In the genomic region with DNA sequence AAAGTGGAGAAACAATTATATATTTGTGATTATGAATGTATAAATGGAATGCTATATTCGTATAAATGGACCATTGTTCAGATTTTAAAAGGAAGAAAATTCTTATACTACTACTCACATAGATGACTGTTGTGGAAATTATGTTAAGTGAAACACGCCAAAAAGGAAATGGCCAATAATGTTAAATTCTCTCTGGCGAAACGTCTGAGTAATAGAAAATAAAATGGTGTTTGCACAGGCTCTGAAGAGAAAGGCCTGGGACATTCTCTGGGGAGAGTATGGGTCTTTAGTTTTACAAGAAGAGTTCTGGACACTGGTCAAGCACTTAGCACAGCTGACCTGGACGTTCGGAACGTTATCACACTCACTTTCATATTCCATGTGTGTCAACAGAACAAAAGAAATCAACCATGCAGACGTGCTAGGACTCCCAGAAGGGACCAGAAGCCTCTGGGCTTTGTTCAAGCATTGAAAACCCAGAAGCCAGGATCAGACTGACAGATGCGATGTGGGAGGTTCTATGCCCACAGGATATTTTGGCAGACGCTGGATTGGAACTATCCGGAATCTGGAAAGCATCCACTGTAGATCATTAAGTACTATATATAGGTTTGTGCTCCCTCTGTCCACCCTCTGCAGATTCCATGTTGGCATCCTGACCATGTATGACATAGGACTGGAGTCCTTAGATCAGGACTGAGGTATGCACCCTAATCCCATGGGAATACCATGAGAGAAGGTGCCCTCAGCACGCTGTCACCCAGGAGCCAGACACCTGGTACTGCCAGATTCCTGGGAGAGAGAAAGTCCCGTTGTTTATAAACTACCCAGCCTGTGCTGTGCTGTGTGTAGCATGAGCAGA, we compare ENCODE assay signal across 9 mouse cellular contexts.
DNase-seq lines count a peak whose midpoint lies in the region; ATAC-seq lines count a peak whose summit lies in the region.
"Had no signal": no experiment of that assay in that cellular context is flagged by ENCODE, and none has a peak within 500 bp of the region (broad histone marks: within the 10 kb centered on the region; RNA-seq: fewer than 3 reads in every experiment).

No protein-coding gene starts in this region.

- H3K27me3 ChIP-seq in hindbrain, embryonic 12.5 days, result no peaks in the 10 kb centered on the region
- no peaks in the 10 kb centered on the region for H3K27me3 ChIP-seq in hindbrain, embryonic 14.5 days (ENCODE audit: control insufficient read depth, insufficient read depth, low read length)
- H3K27me3 ChIP-seq: midbrain, embryonic 12.5 days had no signal

- peak; percentile 42; the same call in 1 of the 2 replicates for ATAC-seq in hindbrain, embryonic 12.5 days (ENCODE audit: low FRiP score)
- no peak for ATAC-seq in hindbrain, embryonic 14.5 days (ENCODE audit: low FRiP score)
- no peak for ATAC-seq in activated CD4-positive, CD25-positive, alpha-beta regulatory T cell, adult 4 months

- no peak overlapping the region for H3K4me2 ChIP-seq in hindbrain, embryonic 12.5 days (replicated peaks)
- H3K4me2 ChIP-seq in hindbrain, embryonic 14.5 days (replicated peaks), result no peak overlapping the region
- H3K4me2 ChIP-seq: midbrain, embryonic 12.5 days had no signal

- no peak overlapping the region for H3K4me3 ChIP-seq in hindbrain, embryonic 12.5 days
- no peak overlapping the region for H3K4me3 ChIP-seq in hindbrain, embryonic 14.5 days (replicated peaks; ENCODE audit: low read length)
- H3K4me3 ChIP-seq: midbrain, embryonic 12.5 days had no signal

- no peaks in the 10 kb centered on the region for H3K4me1 ChIP-seq in hindbrain, embryonic 12.5 days
- H3K4me1 ChIP-seq in hindbrain, embryonic 14.5 days (replicated peaks; ENCODE audit: control insufficient read depth, insufficient read depth, low read length), result 0 out of 2 replicates have a peak, but pooled peaks cover under 1% of the 10 kb centered on the region
- H3K4me1 ChIP-seq: midbrain, embryonic 12.5 days had no signal

- no peaks in the 10 kb centered on the region for H3K36me3 ChIP-seq in hindbrain, embryonic 12.5 days
- H3K36me3 ChIP-seq in hindbrain, embryonic 14.5 days (replicated peaks; ENCODE audit: control insufficient read depth, insufficient read depth), result no peaks in the 10 kb centered on the region
- H3K36me3 ChIP-seq: midbrain, embryonic 12.5 days had no signal

- peaks cover 3% of the 10 kb centered on the region; the same call in 1 of the 2 replicates for H3K9me3 ChIP-seq in hindbrain, embryonic 12.5 days (replicated peaks)
- peaks cover 8% of the 10 kb centered on the region; the same call in 1 of the 2 replicates for H3K9me3 ChIP-seq in hindbrain, embryonic 14.5 days (ENCODE audit: control insufficient read depth, low read length)

- no peak overlapping the region for H3K27ac ChIP-seq in hindbrain, embryonic 12.5 days
- no peak overlapping the region for H3K27ac ChIP-seq in hindbrain, embryonic 14.5 days
- H3K27ac ChIP-seq: midbrain, embryonic 12.5 days had no signal

- DNase-seq in cerebellum, adult 18-20 months, result peak; percentile 21 to 31
- DNase-seq in cerebellum, adult 9-11 months, result no peak
- DNase-seq in hindbrain, embryonic 14.5 days (ENCODE audit: low spot score), result no peak
- DNase-seq in layer of hippocampus, adult 11-12 months (ENCODE audit: low spot score), result peak; percentile 82
- DNase-seq in retina, postnatal 1 day, result peak; percentile 67
- no peak for DNase-seq in yolk sac, embryonic 10.5 days (ENCODE audit: low spot score)

- H3K9ac ChIP-seq in hindbrain, embryonic 12.5 days, result no peak overlapping the region
- no peak overlapping the region for H3K9ac ChIP-seq in hindbrain, embryonic 14.5 days
- H3K9ac ChIP-seq: midbrain, embryonic 12.5 days had no signal

- WGBS in hindbrain, embryonic 12.5 days, result 70% methylated on average over 13 of the region's 13 CpGs
- 55% methylated on average over 13 of the region's 13 CpGs for WGBS in hindbrain, embryonic 14.5 days

Comparison
In these comparisons a context has a peak if more than half of its experiments do, and no peak if none do; other contexts are left out.
1. DNase-seq: peak in cerebellum, adult 18-20 months (2 of 2), layer of hippocampus, adult 11-12 months (single experiment) and retina, postnatal 1 day (single experiment); none in cerebellum, adult 9-11 months (single experiment), hindbrain, embryonic 14.5 days (single experiment) and yolk sac, embryonic 10.5 days (single experiment).